Mouse (Mus musculus): ENCODE data around the gene Exosc5. TPM values are rescaled to one million over a fixed set of nuclear protein-coding genes. Genes with fewer than 3 reads are reported as not detected.

Gene Exosc5
- 10 to 100 TPM; 16.0 to 16.3 TPM for total RNA-seq (2021)

DNA sequence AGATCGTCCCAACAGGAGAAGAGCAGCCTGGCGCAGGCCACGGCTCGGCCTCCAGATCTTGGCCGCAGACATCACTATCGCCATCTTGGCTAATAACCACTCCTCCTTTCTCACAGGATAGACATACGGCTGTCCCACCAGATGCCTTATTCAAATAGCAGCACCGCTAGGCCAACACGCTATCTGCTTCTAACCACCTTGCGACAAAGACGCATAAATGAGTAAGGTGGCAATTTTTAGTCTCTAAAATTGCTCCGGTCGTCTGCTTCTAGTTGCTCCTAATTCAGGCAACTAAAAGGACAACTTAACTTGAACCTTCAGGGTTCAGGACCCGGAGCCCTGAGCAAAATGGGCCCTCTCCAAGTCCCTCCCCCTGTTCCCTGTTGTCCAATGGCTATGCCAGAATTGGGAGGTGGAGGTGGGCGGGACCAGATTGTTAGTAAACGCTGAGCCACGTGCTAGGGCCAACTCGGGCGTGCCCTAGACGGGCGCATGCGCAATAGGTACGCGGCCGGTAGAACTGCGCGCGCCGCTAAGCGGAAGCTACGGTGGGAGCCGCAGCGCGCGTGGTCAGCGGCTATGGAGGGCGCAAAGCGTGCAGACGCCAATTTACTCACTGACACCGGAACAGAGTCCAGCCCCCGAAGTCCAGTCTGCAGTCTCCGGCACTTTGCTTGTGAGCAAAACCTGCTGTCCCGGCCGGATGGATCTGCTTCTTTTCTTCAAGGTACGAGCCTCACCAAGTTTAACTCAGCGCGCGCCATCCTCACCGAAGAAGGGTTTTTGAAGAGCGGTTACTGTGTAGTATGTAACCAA is at the start of gene Exosc5, which contains the start of gene Bckdha:
Gene Exosc5 (plus strand): TSS at position 508 of the 816 bp plus-strand sequence.
Gene Bckdha (minus strand): TSS at position 325 of the 816 bp plus-strand sequence.
- intact Hi-C loops (cut with DNase I): loop anchor here (5.0 kb wide), 1 partner anchor 37 kb away; no protein-coding TSS in a partner anchor
- DNase-seq (ENCODE audit: low spot score): peak; percentile 99

DNA sequence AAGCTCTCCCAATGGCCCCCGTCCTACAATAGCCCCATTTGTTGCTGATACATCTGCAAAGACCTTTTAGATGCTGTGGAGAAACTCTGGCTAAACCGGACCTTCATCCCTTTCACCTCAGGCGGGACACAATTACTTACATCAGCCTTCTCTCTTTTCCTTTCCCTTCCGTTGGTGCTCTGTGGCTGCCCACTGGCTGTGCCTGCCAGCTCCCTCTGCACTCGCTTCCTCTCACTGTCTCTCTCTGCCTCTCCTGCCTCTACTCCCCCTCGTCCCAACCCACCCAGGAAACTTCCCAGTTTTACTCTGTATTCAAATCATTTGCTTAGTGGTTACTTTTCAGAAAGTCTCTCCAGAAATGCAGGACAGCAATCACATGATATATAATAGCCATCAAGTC is 48.9 kb upstream of the Exosc5 start:
- no peak for DNase-seq (ENCODE audit: low spot score)
- intact Hi-C loops (cut with DNase I): no loop called here

DNA sequence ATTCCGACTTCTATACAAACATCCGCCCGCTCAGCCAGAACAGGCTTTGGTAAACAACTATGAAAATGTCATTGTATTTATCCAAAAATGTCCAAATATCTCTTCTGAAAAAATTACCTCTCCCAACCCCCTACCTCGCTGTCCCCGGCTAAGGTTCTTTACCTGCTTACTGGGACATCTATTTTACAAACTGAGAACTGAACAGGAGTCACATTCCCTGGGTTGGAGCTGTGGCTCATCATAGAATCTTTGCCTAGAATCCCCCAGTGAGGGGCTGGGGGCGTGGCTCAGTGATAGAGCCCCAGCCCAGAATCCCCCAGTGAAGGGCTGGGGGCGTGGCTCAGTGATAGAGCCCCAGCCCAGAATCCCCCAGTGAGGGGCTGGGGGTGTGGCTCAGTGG is 47.5 kb upstream of the Exosc5 start:
- no peak for DNase-seq (ENCODE audit: low spot score)
- intact Hi-C loops (cut with DNase I): no loop called here

DNA sequence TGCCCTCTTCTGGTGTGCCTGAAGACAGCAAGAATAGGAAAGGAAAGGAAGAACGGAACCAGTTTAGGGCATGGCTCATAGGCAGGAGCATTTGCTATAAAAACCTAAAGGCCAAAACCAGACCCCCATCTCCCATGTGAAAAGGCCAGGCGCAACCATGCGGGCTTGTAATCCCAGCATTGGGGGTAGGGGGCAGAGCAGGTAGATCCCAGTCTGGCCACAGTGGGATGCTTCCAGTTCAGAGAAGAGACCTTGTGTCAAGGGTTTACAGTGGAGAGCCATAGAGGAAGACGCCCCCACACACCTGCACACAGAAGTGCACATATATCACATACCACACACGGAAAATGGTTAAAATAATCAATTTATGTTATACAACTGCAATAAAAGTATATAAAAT is 44.9 kb upstream of the Exosc5 start:
- intact Hi-C loops (cut with DNase I): no loop called here
- no peak for DNase-seq (ENCODE audit: low spot score)

DNA sequence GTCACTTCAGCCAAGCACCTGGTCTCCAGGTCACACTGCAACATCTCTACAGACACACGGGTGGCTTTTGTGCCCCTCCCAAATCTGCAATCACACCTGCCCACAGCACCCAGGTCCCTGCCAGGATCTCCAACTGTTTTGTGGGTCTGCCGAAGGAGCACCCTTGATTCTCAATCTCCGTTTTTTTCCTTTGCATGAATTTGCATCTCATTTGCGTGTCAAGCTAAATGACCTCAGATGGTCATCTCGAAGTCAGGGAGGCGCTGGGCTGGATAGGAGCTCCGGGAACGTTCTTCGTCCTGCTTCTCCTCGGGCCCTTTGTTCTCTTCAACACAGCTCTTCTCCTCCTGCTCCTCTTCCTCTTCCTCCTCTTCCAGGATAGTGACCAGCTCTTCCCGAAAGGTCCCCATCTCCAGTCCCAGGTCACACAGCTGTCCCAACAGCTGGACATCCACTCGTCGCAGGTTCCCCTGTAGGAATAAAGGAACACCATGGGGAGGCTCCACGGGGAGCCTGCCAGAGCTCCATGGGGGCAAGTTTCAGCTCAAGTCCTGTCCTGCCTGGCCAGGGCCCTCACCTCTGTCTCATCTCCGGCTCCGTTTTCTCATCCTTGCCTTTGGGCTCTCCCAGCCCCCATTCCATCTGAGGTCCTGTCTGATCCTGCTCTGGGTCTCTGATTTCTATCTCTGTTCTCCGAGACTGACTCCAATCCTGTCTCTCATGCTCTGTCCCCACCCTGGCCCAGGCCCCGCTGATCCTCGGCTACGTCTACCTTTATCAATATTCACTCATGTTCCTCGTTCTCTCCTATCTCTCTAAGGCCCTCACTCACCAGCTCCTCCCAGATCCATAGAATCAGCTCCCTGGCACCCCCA is 43.9 kb upstream of the Exosc5 start:
- intact Hi-C loops (cut with DNase I): no loop called here
- DNase-seq (ENCODE audit: low spot score): no peak

DNA sequence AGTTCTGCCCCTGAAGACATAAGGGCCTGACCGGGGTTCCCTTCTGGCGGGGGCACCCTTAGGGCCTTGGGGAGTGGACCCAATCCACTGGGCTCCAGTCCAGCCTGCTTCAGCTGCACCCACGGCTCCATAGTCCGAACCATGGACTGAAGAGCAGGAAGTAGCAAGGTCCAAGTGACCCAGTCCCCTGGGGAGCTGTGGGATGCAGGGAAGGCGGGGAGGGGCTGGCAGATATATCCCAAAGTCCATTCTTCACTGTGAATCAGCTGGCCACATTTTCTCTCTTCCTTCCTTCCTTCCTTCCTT is 43.3 kb upstream of the Exosc5 start, which contains the start of gene Erich4:
Gene Erich4 (minus strand): TSS at position 187 of the 306 bp plus-strand sequence.
- DNase-seq (ENCODE audit: low spot score): no peak
- intact Hi-C loops (cut with DNase I): no loop called here

DNA sequence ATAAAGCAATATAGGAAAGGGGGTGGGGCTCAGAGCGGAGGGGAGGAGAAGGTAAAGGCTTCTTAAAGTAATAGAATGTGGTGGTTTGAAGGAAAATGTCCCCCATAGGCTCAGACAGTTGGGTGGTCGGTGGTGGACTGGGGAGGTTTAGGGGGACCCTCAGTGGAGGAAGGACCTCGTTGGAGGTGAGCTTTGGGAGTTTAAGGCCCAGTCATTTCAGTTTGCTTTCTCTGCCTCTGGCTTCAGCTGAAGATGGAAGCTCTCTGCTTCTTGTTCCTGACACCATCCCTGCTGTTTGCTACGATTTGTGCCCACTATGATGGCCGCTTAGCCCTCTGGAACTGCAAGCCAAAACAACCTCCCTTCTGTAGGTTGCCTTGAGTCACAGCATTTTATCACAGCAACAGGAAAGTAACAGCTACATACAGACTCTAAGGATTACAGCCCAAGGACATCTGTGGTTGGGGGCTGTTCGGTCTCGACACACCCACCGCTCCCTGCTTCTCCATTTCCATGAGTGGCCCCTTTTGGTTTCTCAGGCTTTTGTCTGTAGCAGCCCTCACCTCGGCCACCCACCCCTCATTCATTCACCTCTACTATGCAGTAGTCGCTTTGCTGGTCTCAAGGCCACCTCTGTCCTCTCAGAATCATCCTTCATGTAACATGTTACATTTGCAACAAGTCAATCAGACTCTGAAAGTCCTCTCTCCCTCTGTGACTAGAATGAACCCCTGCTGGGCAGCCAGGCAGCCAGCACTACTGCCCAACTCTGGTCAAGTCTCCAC is 41.4 kb upstream of the Exosc5 start:
- intact Hi-C loops (cut with DNase I): no loop called here
- no peak for DNase-seq (ENCODE audit: low spot score)

DNA sequence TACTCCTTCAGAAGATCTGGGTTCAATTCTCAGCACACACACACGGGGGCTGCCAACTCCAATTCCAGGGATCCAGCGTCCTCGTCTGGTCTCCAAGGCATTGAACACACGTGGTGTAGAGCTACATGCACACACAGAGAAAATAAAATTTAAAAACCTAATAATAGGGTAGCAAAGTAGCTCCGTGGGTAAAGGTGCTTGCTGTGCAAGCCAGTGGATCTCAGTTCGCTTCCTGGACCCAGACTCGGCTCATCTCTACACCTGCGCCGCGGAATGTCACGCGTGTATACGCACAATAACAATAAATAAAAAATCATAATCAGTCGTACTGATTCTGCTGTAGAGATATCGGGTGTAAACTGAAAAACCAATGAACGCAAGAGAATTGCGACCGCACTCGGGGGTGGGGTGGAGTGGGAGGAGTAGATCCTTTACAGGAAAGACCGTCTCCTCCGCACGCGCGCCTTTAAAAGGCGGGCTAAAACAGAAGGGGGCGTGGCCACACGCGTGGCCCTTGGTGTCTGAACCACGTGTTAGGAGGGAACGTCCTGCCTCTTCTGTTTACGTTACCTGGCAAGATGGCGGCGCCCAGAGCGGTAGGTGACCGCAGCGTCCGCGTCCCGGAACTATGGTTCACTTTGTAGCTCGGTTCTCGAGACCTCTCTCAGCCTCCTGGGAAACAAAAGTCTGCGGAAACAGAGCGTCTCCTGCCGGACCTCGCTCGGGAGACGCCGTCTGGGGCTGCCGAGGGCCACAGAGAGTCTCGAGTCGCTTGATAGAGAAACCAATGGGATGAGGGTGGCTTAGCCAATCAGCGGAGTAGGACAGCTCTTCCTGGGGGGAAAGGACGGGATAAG is 39.9 kb upstream of the Exosc5 start, which contains the start of gene Dmac2:
Gene Dmac2 (plus strand): TSS at position 550 of the 857 bp plus-strand sequence.
- DNase-seq (ENCODE audit: low spot score): peak; percentile 86
- intact Hi-C loops (cut with DNase I): no loop called here

DNA sequence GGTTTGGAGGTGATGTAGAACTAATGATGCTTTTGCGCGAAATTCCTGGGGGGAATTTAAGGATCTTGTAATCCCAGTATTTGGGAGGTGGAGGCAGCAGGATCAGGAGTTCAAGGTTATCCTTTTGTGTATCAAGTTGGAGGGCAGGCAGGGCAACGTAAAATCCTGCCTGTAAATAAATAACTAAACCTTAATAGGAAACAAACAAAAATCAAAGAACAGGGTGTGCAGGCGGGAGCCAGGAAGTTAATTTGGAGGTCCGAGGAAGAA is 39.3 kb upstream of the Exosc5 start:
- DNase-seq (ENCODE audit: low spot score): no peak
- intact Hi-C loops (cut with DNase I): no loop called here

DNA sequence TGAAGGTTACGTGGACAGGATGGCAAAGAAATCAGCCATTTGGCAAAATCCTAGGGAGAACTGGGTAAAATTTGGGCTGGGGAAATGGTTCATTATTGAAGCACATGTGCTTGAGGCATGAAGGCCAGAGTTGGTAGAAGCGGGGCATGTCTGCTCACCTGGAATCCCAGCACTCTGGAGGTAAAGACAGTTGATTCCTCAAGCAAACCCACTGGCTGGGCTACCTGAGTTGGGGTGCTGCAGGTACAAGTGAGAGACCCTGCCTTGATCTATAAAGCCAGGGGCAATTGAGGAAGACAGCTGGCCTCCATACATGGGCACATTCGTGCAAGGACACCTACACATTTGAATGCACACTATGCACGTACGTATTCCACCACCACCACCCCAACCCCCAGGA is 38.9 kb upstream of the Exosc5 start:
- no peak for DNase-seq (ENCODE audit: low spot score)
- intact Hi-C loops (cut with DNase I): loop anchor here (5.0 kb wide), 1 partner anchor 37 kb away; the partner anchor contains the start of genes Bckdha and Exosc5

DNA sequence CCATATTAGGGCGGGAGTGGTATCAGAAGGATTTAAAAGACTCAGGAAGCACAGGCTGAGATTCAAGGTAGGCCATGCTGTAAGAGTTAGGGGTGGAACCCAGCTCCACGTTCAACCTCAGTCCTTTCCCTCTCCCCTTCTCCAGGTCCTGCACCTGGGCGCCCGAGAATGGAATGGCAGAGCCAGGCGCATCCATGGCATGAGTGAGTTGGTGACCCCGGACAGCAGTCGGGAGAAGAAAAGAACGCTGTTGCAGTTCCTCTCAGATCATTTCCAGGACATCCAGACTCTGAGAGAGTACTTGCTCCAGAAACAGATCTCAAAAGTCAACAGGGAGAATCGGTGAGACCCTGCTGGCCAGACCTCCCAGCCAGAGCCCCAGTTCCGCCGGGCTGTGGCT is 38.2 kb upstream of the Exosc5 start:
- intact Hi-C loops (cut with DNase I): loop anchor here (5.0 kb wide), 1 partner anchor 37 kb away; the partner anchor contains the start of genes Bckdha and Exosc5
- no peak for DNase-seq (ENCODE audit: low spot score)

DNA sequence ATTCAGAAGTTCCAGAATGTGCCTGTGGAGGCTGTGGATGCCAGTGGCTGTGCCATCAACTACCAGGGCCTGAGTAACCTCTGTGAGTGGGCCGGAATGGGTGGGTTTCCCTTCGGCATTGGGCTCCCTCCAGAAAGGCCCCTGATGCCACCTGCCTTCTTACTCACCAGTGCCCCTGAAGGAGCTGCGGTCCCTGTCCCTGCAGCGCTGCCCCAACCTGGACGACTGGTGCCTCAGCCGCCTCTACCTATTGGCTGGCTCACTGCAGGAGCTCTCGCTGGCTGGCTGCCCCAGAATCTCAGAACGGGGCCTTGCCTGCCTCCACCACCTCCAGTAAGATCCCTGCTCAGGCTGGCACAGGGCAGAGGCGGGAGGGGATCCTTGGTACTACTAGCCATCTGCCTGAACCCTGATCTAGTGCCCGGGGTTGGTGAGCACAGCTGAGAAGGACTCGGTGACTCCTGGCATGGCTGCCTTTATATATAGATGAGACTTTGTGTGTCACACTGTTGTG is 35.0 kb upstream of the Exosc5 start:
- DNase-seq (ENCODE audit: low spot score): no peak
- intact Hi-C loops (cut with DNase I): loop anchor here (5.0 kb wide), 1 partner anchor 33 kb away; the partner anchor contains the start of genes Bckdha and Exosc5

DNA sequence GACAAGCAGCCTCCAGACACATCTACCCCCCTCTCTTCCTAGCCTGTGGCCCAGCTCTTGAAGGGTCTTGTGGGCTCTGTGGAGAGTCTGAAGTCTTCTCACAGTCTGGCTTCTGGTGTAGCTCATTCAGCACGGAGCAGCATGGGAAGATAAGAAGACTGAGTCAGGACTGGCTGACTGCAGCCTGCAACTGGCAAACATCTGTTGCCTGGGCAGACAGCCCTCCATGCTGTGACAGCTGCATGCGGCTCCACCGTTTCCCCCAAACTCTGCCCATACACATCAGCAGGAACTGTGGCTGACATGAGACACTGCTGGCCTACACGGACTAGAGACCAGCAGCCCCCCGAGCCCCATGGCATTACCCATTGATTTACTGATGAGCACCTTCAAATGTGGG is 34.1 kb upstream of the Exosc5 start:
- intact Hi-C loops (cut with DNase I): loop anchor here (5.0 kb wide), 1 partner anchor 32 kb away; the partner anchor contains the start of genes Bckdha and Exosc5
- peak; percentile 54 for DNase-seq (ENCODE audit: low spot score)

DNA sequence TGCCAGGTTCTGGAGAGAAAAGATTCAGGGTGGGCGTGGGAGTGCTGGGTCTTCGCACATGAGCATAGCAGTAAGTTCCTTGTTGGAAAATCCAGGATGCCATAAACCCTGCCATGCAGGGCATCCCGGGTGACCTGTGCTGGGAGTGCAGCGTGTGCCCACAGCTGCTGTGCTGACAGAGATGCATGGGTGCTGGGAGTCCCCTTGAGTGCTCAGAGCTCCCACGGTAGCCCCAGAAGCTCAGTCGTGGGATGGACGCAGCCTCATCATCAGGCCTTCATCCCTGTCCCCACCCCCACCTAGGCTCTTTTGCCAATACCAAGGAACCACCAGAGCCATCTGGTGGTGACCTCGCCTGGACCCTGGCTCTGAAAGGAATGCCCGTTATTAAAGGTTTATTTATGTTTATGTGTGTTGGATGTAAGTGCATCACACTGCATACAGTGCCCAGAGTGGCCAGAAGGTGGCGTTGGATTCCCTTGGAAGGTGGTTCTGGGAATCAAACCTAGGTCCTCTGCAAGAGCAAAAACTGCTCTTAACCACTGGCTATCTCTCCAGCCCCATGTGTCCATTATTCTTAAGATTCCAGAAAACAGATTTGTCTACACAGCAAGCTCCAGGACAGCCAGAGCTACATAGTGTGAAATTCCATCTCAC is 33.2 kb upstream of the Exosc5 start:
- DNase-seq (ENCODE audit: low spot score): no peak
- intact Hi-C loops (cut with DNase I): no loop called here

DNA sequence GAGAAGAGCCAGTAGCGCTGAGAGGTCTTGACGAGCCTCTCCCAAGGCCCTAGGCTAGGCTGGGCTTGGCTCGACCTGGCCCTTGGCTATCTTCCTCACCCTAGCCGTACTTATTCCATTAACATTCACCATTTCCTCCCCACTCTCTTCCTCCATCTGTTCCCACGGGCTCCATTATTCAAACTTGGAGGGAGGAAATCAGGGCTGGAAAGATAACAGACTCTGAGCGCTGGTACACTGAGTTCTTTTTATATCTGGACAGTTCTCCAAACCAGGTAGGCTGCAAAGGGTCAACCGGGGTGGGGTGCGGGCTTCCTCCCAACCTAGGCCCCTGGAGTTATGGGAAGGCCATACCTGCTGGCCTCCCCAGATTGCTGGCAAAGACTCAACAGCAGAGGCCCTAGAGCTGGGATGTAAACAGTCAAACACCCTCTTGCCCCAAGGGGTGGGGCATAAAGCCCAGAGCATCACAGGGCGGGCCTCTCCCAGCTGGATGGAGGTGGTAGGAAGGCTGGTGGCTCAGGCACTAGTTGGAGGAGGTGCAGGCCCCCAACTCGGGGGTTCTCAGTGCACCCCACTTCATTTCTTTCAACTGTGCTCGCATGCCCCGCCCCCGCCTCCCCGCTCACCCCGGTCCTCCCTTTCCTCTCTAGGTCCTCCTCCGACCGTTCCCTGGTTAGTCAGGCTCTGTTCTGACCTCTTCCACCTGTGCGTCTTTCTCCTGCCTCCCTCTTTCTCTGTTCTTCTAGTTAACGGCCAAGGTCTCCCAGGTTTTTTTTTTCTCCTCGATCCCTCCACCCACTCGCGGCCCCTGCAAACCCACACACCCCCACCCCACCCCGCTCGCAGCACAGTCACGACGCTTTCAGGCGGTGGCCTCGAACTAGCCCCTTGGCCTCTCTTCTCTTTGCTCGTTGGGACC is 32.2 kb upstream of the Exosc5 start, which contains the start of gene B3gnt8:
Gene B3gnt8 (plus strand): TSS at position 146 of the 922 bp plus-strand sequence.
- intact Hi-C loops (cut with DNase I): no loop called here
- peak; percentile 72 for DNase-seq (ENCODE audit: low spot score)

DNA sequence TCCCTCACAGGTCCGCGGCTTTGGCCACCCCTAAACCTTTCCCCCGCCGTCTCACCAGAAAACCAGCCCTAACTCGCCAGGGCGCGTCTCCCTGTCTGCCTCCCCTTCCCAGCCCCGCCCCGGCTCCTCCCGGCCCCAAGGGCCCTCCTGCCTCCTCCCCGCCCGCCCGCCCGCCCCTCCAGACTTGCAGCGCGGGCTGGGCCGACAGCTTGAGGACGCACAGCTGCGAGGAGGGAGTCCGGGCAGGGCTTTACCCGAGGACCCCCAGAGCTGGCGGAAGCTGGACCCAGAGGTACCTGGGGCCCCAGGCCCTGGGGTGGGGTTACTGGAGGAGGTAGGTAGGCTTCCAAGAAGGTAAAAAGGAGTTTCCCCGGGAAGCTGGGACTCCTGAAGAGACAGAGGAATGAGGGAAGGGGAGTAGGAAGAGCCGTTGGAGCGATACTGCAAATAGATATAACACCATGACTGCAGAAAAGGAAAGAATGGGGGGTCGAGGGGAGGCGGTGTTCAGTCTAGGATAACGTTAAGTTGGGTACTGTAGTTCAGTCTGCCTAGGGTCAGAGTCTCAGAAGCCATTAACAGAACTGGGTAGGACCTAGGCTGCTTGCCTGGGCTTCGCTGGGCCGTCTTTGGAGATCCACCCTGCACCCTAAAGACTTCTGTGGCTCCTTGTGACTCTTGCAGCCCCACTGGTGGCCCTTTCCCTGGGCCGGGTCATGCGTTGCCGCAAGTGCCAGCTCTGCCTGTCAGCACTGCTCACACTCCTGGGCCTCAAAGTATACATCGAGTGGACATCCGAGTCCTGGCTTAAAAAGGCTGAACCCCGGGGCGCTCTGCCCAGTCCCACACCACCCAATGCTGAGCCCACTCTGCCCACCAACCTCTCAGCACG is 31.3 kb upstream of the Exosc5 start:
- peak; percentile 71 for DNase-seq (ENCODE audit: low spot score)
- intact Hi-C loops (cut with DNase I): no loop called here
